Mouse (Mus musculus) neural tube, embryonic 12.5 days (tissue): Measurements from ENCODE around the gene Adk. TPM values are rescaled to one million over a fixed set of nuclear protein-coding genes. Genes with fewer than 3 reads are reported as not detected.
"Not testable (repeated sequence)": the region's sequence is repeated elsewhere in the genome, so short reads cannot be mapped to it uniquely, and the experiment has no call there.

ENCODE experiments used
- ATAC-seq: fragments of 200-750 bp; cut with Nextera tagmentation; 2 replicates; pipeline ENCODE4 v1.8.0; 2017; ENCODE audit warnings: low read depth, mild to moderate bottlenecking, moderate TSS enrichment, moderate library complexity; ENCODE audit not compliant: low FRiP score
- H3K27ac ChIP-seq: fragments of 300-500 bp; sonication (generic); 2 replicates; pipeline ENCODE4 v1.5.1; 2016
- H3K27me3 ChIP-seq: fragments of 300-500 bp; sonication (generic); replicated peaks from 2 replicates; pipeline ENCODE4 v1.6.1; 2016; ENCODE audit warnings: mild to moderate bottlenecking
- H3K36me3 ChIP-seq: fragments of 300-500 bp; sonication (generic); 2 replicates; pipeline ENCODE4 v1.6.1; 2016; ENCODE audit warnings: mild to moderate bottlenecking
- H3K4me1 ChIP-seq: fragments of 300-500 bp; sonication (generic); 2 replicates; pipeline ENCODE4 v1.6.1; 2016
- H3K4me2 ChIP-seq: fragments of 300-500 bp; sonication (generic); replicated peaks from 2 replicates; pipeline ENCODE4 v1.6.1; 2016; ENCODE audit warnings: mild to moderate bottlenecking
- H3K4me3 ChIP-seq: fragments of 300-500 bp; sonication (generic); 2 replicates; pipeline ENCODE4 v1.5.1; 2016
- H3K9ac ChIP-seq: fragments of 300-500 bp; sonication (generic); 2 replicates; pipeline ENCODE4 v1.6.1; 2016; ENCODE audit warnings: mild to moderate bottlenecking
- H3K9me3 ChIP-seq: fragments of 300-500 bp; sonication (generic); 2 replicates; pipeline ENCODE4 v1.6.1; 2016; ENCODE audit warnings: mild to moderate bottlenecking
- WGBS: fragments of 180-500 bp; shearing (Covaris S2); methylation state at CpG from one replicate; pipeline ENCODE4 v1.1.7; 2016; 5-methylcytosine and 5-hydroxymethylcytosine counted together
- polyA plus RNA-seq: library from polyadenylated mRNA; unstranded; fragments of >200 nt; fragmentation: Nextera tagmentation; extraction: Ambion mirVana; gene quantifications from 2 replicates; pipeline ENCODE4 v1.2.1, GENCODE M21; 2016

Gene Adk
- polyA plus RNA-seq, 1 experiment from 2014 or later: 68.1 TPM

GRCm38 (mm10) chr14:21088731-21089130 is 36.4 kb downstream of the Adk start:
- H3K27me3 ChIP-seq: no peaks in the 10 kb centered on the region
- 63% methylated on average over 3 of the region's 3 CpGs for WGBS
- no peaks in the 10 kb centered on the region for H3K36me3 ChIP-seq
- no peak overlapping the region for H3K4me3 ChIP-seq
- no peaks in the 10 kb centered on the region for H3K4me1 ChIP-seq
- H3K27ac ChIP-seq: no peak overlapping the region
- H3K4me2 ChIP-seq: no peak overlapping the region
- H3K9me3 ChIP-seq: no peaks in the 10 kb centered on the region
- H3K9ac ChIP-seq: no peak overlapping the region
- no peak for ATAC-seq

- H3K4me1 ChIP-seq: no peaks in the 10 kb centered on the region
- no peak overlapping the region for H3K4me3 ChIP-seq
- no peak overlapping the region for H3K9ac ChIP-seq
- 77% methylated on average over 3 of the region's 3 CpGs for WGBS
- no peak for ATAC-seq
- no peaks in the 10 kb centered on the region for H3K36me3 ChIP-seq
- H3K27ac ChIP-seq: no peak overlapping the region
- H3K9me3 ChIP-seq: no peaks in the 10 kb centered on the region
- no peaks in the 10 kb centered on the region for H3K27me3 ChIP-seq
- H3K4me2 ChIP-seq: no peak overlapping the region
Observed at GRCm38 (mm10) chr14:21090400-21090799, 38.0 kb downstream of the Adk start.

GRCm38 (mm10) chr14:21090930-21091486 is 38.6 kb downstream of the Adk start:
- WGBS: 93% methylated on average over 3 of the region's 3 CpGs
- no peaks in the 10 kb centered on the region for H3K36me3 ChIP-seq

GRCm38 (mm10) chr14:21094161-21094560 is 41.8 kb downstream of the Adk start:
- not testable (repeated sequence) for H3K36me3 ChIP-seq, H3K9me3 ChIP-seq, H3K9ac ChIP-seq, H3K4me3 ChIP-seq, ATAC-seq, H3K27ac ChIP-seq, H3K4me2 ChIP-seq, H3K4me1 ChIP-seq, H3K27me3 ChIP-seq

More at GRCm38 (mm10) chr14:21090930-21091486, 38.6 kb downstream of the Adk start:
- Histone ChIP-seq H3K9me3 (no peaks in the 10 kb centered on the region), H3K4me2 (no peak overlapping the region), H3K4me1 (no peaks in the 10 kb centered on the region), H3K27ac (no peak overlapping the region), H3K4me3 (no peak overlapping the region), H3K9ac (no peak overlapping the region), H3K27me3 (no peaks in the 10 kb centered on the region)
- ATAC-seq: no peak

GRCm38 (mm10) chr14:21096279-21096678 is 43.9 kb downstream of the Adk start:
- H3K9me3 ChIP-seq: no peaks in the 10 kb centered on the region
- no peak overlapping the region for H3K27ac ChIP-seq
- H3K4me3 ChIP-seq: no peak overlapping the region
- ATAC-seq: no peak
- H3K4me1 ChIP-seq: no peaks in the 10 kb centered on the region
- H3K4me2 ChIP-seq: no peak overlapping the region
- H3K9ac ChIP-seq: no peak overlapping the region
- no peaks in the 10 kb centered on the region for H3K27me3 ChIP-seq
- no peaks in the 10 kb centered on the region for H3K36me3 ChIP-seq

- Histone ChIP-seq H3K9ac (no peak overlapping the region), H3K27me3 (no peaks in the 10 kb centered on the region), H3K9me3 (no peaks in the 10 kb centered on the region), H3K36me3 (no peaks in the 10 kb centered on the region), H3K4me1 (no peaks in the 10 kb centered on the region), H3K4me2 (no peak overlapping the region), H3K27ac (no peak overlapping the region), H3K4me3 (no peak overlapping the region)
- ATAC-seq: no peak
- 83% methylated on average over 4 of the region's 4 CpGs for WGBS
Observed at GRCm38 (mm10) chr14:21096689-21097088, 44.3 kb downstream of the Adk start.

- H3K4me3 ChIP-seq: no peak overlapping the region
- WGBS: 79% methylated on average over 7 of the region's 7 CpGs
- no peaks in the 10 kb centered on the region for H3K36me3 ChIP-seq
- no peaks in the 10 kb centered on the region for H3K27me3 ChIP-seq
- H3K4me2 ChIP-seq: no peak overlapping the region
- no peaks in the 10 kb centered on the region for H3K4me1 ChIP-seq
- H3K9me3 ChIP-seq: no peaks in the 10 kb centered on the region
- ATAC-seq: no peak
- H3K27ac ChIP-seq: no peak overlapping the region
- H3K9ac ChIP-seq: no peak overlapping the region
Observed at GRCm38 (mm10) chr14:21099371-21099770, 47.0 kb downstream of the Adk start.

- Histone ChIP-seq H3K4me3 (no peak overlapping the region), H3K27ac (no peak overlapping the region), H3K9ac (no peak overlapping the region), H3K36me3 (no peaks in the 10 kb centered on the region), H3K4me2 (no peak overlapping the region), H3K9me3 (no peaks in the 10 kb centered on the region), H3K27me3 (no peaks in the 10 kb centered on the region), H3K4me1 (no peaks in the 10 kb centered on the region)
- ATAC-seq: no peak
- WGBS: 83% methylated on average over 2 of the region's 2 CpGs
Observed at GRCm38 (mm10) chr14:21100876-21101275, 48.5 kb downstream of the Adk start.

- H3K4me1 ChIP-seq: no peaks in the 10 kb centered on the region
- no peak overlapping the region for H3K9ac ChIP-seq
- no peaks in the 10 kb centered on the region for H3K27me3 ChIP-seq
- H3K9me3 ChIP-seq: no peaks in the 10 kb centered on the region
- H3K27ac ChIP-seq: no peak overlapping the region
- no peak overlapping the region for H3K4me2 ChIP-seq
- 73% methylated on average over 7 of the region's 7 CpGs for WGBS
- no peak overlapping the region for H3K4me3 ChIP-seq
- no peaks in the 10 kb centered on the region for H3K36me3 ChIP-seq
- no peak for ATAC-seq
Observed at GRCm38 (mm10) chr14:21101562-21101961, 49.2 kb downstream of the Adk start.

GRCm38 (mm10) chr14:21102666-21103203 is 50.4 kb downstream of the Adk start:
- no peak overlapping the region for H3K27ac ChIP-seq
- WGBS: 92% methylated on average over 4 of the region's 4 CpGs
- no peak overlapping the region for H3K4me2 ChIP-seq
- H3K4me1 ChIP-seq: no peaks in the 10 kb centered on the region
- H3K27me3 ChIP-seq: no peaks in the 10 kb centered on the region
- no peaks in the 10 kb centered on the region for H3K9me3 ChIP-seq
- no peak overlapping the region for H3K4me3 ChIP-seq
- H3K36me3 ChIP-seq: no peaks in the 10 kb centered on the region
- H3K9ac ChIP-seq: no peak overlapping the region
- ATAC-seq: no peak

- H3K4me2 ChIP-seq: no peak overlapping the region
- no peak for ATAC-seq
Observed at GRCm38 (mm10) chr14:21105049-21105448, 52.7 kb downstream of the Adk start.

GRCm38 (mm10) chr14:21106582-21106981 is 54.2 kb downstream of the Adk start:
- H3K4me1 ChIP-seq: no peaks in the 10 kb centered on the region
- ATAC-seq: no peak
- no peak overlapping the region for H3K4me2 ChIP-seq
- H3K9me3 ChIP-seq: no peaks in the 10 kb centered on the region
- WGBS: 92% methylated on average over 8 of the region's 8 CpGs
- no peak overlapping the region for H3K27ac ChIP-seq
- H3K36me3 ChIP-seq: no peaks in the 10 kb centered on the region
- H3K27me3 ChIP-seq: no peaks in the 10 kb centered on the region
- H3K9ac ChIP-seq: no peak overlapping the region
- no peak overlapping the region for H3K4me3 ChIP-seq

More at GRCm38 (mm10) chr14:21105049-21105448, 52.7 kb downstream of the Adk start:
- Histone ChIP-seq H3K4me1 (no peaks in the 10 kb centered on the region), H3K4me3 (no peak overlapping the region), H3K36me3 (no peaks in the 10 kb centered on the region), H3K9me3 (no peaks in the 10 kb centered on the region), H3K27ac (no peak overlapping the region), H3K9ac (no peak overlapping the region), H3K27me3 (no peaks in the 10 kb centered on the region)

- H3K36me3 ChIP-seq: no peaks in the 10 kb centered on the region
- H3K9me3 ChIP-seq: no peaks in the 10 kb centered on the region
- WGBS: 87% methylated on average over 3 of the region's 3 CpGs
- no peaks in the 10 kb centered on the region for H3K4me1 ChIP-seq
- no peaks in the 10 kb centered on the region for H3K27me3 ChIP-seq
- no peak overlapping the region for H3K4me2 ChIP-seq
- no peak overlapping the region for H3K27ac ChIP-seq
- ATAC-seq: no peak
- no peak overlapping the region for H3K9ac ChIP-seq
- H3K4me3 ChIP-seq: no peak overlapping the region
Observed at GRCm38 (mm10) chr14:21107551-21107950, 55.2 kb downstream of the Adk start.
